Mouse (Mus musculus) urinary bladder, postnatal 25 days (tissue): ENCODE measurements at regions not wholly inside any gene's neighbourhood (a gene's known extent, or its start where the extent isn't known, plus 50 kb on each side); places are given as distances from the start of the nearest gene placed in this dataset.

Experiments used
- DNase-seq: peaks from one replicate; pipeline ENCODE4 v3.0.0; 2022; ENCODE audit warnings: low spot score

- DNase-seq: no peak
These were observed 105.8 kb upstream of the 4933415F23Rik start for GRCm38 (mm10) chr1:23207843-23208242.

- no peak for DNase-seq
These were observed 105.0 kb upstream of the 4933415F23Rik start for GRCm38 (mm10) chr1:23207024-23207423.

GRCm38 (mm10) chr1:23202511-23203435, 100.7 kb upstream of the 4933415F23Rik start:
- no peak for DNase-seq

- no peak for DNase-seq
These were observed 98.4 kb upstream of the 4933415F23Rik start for GRCm38 (mm10) chr1:23200460-23200859.

- DNase-seq: no peak
These were observed 88.4 kb upstream of the 4933415F23Rik start for GRCm38 (mm10) chr1:23190316-23191005.

- DNase-seq: no peak
These were observed 87.7 kb upstream of the 4933415F23Rik start for GRCm38 (mm10) chr1:23189790-23190189.

GRCm38 (mm10) chr1:23188216-23188615, 86.2 kb upstream of the 4933415F23Rik start:
- DNase-seq: no peak

GRCm38 (mm10) chr1:23187446-23188206, 85.6 kb upstream of the 4933415F23Rik start:
- no peak for DNase-seq

GRCm38 (mm10) chr1:23184728-23185127, 82.7 kb upstream of the 4933415F23Rik start:
- no peak for DNase-seq

- no peak for DNase-seq
These were observed 80.5 kb upstream of the 4933415F23Rik start for GRCm38 (mm10) chr1:23182541-23182940.

GRCm38 (mm10) chr1:23178335-23178974, 76.4 kb upstream of the 4933415F23Rik start:
- DNase-seq: no peak

- DNase-seq: no peak
These were observed 72.0 kb upstream of the 4933415F23Rik start for GRCm38 (mm10) chr1:23174022-23174421.

- DNase-seq: no peak
These were observed 71.2 kb upstream of the 4933415F23Rik start for GRCm38 (mm10) chr1:23173054-23173802.

GRCm38 (mm10) chr1:23171336-23171735, 69.3 kb upstream of the 4933415F23Rik start:
- DNase-seq: no peak

GRCm38 (mm10) chr1:23170711-23171110, 68.7 kb upstream of the 4933415F23Rik start:
- DNase-seq: no peak

GRCm38 (mm10) chr1:23168504-23168903, 66.5 kb upstream of the 4933415F23Rik start:
- DNase-seq: no peak

- no peak for DNase-seq
These were observed 61.4 kb upstream of the 4933415F23Rik start for GRCm38 (mm10) chr1:23163371-23163935.

- no peak for DNase-seq
These were observed 60.7 kb upstream of the 4933415F23Rik start for GRCm38 (mm10) chr1:23162766-23163165.
